Mouse (Mus musculus) monocyte, adult 2 months (primary cell): ENCODE measurements at regions not wholly inside any gene's neighbourhood (a gene's known extent, or its start where the extent isn't known, plus 50 kb on each side); places are given as distances from the start of the nearest gene placed in this dataset.

ENCODE experiments used
- DNase-seq, 2 experiments: peaks; one replicate each; pipeline ENCODE4 v3.0.0; 2022; ENCODE audit warnings: low spot score in 2 of 2, low read depth in 1 of 2

DNA sequence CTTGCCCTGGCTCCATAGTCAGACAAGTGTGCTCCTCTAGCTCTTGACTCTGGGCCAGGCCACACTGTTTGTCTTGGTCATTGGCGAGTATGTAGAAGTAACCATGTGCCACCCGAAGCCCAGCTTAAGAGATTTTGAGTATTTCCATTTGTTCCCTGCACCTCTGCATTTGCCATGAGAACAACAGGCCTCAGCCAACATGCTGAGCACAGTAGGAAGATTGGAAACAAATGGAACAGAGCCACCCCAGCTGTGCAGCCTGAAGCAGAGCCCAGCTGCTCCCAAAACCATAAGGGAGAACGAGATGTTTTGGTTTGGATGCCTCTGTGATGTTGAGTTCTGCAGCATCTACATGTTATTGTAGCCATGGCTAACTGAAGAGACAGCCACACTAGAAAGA, 433.1 kb upstream of the Gm6657 start:
- no peak for DNase-seq

DNA sequence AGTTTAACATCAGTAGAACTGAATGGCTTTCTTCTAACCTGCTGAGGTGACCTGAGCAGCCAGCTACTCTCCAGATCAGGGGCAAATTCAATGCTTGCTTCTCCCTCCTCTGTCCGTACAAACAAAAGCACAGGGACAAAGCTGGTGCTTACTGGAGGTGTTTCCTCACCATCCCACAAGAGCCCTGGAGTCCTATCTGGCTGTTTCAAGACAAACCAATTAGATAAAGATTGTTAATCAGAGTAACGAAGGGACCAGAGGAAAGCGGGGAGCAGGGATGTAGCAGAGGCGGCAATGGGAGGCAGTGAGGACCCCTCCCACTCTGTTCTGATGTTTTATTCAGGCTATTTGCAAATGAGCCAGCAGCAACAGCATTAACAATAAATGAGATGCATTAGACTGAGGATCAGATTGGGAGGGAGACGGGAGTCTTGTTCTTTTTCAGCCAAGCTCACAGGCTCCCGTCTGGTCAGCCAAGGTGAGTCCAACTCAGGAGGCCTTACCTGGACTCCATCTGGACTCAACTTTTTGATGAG, 418.0 kb upstream of the Gm6657 start:
- DNase-seq, result no peak

DNA sequence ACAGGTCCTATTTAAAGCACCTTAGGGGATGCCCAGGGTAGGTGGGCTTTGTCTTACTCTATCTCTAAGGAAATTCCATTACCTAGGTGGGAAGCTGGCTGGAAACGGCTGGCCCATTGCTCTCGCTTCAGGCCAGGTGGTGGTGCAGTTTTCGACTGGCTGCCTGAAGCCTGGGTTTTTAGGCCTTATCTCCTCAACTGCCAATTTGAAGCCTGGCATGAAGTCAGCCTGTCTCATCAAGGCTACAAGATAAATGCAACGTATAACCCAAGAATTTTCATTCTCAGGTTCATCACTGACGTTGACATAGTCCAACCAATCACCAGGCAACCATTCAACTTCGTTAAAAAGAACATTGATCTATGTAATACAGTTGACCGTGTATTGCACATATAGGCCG, 417.3 kb upstream of the Gm6657 start:
- no peak for DNase-seq

DNA sequence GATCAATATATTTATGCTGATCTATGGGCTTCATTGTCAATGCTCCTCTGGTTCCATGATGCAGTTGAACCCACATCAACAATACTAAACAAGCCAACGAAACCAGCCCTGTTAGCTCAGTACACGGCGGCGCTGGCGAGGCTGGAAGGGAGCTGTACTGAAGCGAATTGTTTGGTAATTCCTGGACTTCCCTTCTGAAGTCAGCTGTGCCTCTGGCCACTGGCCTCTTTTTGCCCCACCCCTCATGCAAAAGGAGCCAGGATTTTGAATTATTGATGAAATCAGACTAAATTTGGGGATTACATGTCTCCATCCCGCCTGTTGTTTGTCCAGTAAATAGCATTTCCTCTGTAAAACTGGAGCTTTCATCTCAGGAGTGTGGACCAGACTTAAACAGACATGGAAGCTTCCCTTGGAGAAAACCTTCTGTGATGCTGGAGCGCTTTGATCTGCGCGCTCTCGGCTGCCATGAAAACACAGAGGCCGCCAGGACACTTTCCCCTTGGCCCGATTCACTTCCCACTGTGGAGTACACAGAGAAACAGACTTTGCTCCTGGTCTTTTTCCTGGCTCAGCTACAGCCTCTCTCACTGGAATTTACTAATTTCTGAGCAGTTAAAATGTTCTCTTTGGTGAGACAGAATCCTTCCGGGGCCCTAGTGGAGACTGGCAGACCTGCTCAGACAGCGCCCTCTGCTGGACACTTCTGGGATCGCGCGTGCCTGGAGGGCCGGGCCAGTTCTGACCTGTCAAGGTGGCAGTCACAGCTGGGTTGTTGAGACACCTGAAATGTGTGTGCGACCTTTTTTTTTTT, 412.9 kb upstream of the Gm6657 start:
- DNase-seq, result peak; percentile 19 to 51

DNA sequence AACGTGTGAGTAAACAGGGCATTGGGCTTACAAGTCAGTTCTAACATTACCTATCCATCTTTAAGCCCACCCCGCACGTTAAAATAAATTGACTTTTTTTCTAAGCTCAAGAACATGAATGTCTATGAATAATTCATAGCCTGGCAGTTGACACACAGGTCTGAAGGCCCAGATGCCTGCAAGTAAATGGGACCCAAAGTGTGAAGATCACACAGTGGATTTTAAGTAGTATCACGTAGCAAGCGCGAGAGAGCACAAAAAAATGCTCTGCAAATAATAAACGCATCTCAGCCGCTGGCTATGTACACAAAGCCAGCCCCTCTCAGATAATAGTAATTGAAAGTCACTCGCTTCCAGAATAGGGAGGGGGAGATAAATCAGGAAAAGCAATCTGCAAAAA, 410.1 kb upstream of the Gm6657 start:
- DNase-seq, result no peak

DNA sequence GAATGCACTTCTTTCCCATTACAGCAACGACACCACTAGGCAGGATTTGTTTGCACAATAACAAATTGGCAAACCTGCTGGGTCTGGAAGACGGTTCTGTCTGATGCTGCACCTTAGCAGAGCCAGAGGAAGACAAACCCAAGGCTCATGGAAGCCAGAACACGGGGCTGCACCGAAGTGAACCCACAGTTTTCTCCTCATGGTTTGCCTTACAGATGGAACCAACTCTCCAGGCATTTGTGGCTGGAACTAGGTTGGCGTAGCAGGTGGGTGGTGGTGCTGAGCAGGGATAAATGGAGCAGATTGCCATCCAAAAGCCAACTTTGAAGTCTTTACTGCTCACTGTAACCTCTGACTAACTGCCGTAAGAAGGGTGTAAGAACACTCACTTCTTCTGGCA, 408.4 kb upstream of the Gm6657 start:
- DNase-seq, result no peak

DNA sequence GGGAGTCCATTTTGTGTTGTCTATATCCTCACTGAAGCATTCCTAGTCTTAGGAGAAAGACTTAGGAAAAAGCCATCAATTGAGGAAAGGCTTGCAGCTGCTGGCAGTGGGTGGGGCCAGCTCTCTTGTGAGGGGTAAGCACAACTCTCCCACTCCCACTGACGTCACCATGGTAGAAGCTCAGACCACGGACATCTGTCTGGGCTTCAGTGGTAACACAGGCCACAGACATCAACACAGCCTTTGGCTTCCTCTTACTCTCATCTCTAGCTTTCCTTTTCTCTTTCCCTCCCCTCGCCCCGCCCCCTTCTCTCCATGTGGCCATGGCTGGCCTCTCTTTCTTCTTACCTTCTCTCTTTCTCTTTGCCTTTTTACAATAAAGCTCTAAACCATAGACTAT, 407.4 kb upstream of the Gm6657 start:
- DNase-seq, result no peak

DNA sequence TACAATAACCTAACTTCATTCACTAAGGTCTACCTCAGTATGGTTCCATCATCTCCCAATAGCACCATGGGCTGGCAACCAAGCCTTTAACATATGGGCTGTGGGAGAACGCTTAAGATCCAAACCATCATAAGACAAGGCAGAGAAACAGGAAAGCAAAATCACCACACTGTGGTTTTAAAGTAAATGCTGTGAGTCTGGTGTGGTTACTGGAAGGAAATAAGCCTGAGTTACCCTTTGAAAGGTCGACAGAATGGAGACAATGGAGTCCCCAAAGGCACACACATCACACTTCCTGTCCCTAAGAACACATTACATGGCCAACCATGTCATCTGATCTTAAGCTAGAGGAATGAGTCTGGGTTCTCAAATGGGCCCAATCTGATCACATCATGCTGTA, 405.8 kb upstream of the Gm6657 start:
- no peak for DNase-seq

DNA sequence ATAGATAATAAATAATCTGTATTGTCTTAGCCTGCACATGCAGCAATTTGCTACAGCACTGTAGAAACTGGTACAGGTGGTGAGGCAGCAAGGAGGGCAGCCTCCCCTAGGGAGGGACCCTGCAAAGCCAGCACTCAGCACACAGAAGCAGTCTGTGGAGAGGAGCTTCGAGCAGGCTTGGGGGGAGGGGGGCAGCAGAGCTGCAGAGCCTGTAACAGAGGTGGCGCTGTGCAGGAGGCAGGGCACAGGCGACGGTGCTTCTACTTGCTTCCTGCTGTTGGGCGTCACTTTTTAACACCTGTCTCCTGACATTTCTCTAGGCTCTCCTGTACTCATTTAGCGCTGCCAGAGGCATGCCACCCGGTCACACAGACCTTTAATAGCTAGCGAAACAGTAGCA, 404.6 kb upstream of the Gm6657 start:
- no peak for DNase-seq

DNA sequence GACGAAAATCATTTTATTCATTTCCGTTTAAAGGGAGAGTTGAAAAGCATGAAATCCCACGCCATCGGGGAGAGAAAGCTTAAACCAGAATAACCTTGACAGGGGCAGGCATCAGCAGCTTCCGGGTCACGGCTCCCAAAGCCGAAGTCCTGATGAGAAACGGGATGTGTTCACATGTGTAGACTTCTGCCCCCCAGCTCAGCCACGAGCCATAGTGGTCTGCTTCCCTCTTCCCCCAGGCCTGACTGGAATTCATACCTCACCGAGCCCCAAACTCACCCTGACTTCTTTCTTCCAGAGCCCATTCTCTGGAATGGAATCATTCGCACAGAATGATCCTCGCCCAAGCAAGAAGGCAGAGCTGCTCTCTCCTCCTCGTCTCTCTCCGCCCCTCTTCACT, 404.2 kb upstream of the Gm6657 start:
- no peak for DNase-seq

DNA sequence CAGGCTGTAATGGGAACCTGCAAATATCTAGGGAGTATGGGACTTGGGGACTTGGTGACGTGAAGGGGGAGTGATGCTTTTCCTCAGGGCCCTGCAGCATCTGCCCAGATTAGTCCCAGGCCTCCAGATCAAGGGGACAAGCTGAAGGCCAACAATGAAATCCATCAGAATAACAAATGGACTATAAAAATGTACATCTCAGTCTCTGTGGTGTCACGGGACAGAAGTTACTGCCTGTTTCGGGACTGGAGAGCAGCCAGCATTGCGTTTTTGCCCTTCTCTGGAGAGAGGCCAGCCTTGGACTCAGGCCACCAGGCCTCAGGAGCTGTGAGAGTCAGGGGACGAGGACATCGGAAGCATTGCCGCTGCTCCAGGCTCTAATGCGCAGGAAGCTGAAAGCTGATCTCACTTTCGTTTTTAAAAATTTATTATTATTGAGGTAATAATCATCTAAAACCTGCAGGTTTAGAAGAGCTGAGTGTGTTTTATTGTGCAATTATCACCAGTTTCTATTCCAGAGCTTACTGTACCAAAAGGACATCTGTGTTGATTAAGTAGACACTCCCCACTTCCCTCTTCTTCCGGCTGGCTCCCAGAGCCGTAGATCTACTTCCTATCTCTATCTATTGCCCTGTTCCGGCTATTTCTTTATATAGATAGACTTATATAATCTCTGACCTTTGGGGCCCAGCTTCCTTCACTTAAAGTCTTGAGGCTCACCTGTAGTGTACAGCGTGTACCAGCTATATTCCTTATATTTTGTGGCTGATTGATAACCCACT, 403.0 kb upstream of the Gm6657 start:
- no peak for DNase-seq

DNA sequence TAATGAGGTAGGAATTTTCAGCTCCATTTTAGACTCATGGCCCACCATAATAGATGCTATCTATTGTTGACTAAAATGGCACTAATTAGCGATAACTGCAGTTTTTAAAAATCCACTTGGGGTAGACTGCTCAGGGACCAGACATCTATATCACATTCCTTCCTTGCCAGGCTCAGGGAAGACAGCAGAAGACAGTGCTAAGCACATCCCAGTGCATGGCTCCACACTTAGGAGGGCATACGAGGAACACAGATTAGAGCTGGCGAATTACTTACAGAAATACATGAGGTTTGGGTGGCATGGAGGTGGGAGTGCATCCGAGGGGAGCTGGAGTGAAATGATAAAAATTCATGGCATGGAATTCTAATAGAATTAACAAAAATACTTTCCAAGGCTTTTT, 395.5 kb upstream of the Gm6657 start:
- DNase-seq, result no peak

DNA sequence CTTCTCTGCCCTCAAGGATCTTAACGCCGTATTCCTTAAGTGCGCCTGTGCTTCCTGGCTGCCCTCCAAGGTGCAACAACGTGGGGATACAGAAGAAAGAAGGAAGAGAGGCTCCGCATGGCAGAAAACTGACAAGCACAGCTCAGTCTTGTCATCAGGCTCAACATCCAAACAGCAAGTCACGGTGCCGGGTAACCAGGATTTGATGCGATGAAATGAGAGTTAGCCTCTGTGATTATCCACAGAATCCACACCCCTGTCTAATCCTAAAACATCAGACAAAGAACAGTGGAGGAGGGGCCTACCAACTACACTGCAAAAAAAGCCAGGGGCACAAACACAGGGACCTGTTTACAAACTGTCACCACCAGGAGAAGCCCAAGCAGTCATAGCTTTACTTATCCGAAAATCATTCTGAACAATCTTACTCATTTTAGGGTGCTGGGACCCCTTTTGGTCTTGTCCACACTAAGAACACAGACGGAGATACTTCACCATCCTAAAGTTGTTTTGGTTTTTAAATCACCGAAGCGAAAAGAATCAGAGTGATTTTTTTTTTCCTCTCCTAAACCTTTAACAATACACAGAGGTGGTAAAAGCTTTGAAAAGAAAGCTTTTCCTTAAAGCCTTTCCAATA, 394.8 kb upstream of the Gm6657 start:
- no peak for DNase-seq

DNA sequence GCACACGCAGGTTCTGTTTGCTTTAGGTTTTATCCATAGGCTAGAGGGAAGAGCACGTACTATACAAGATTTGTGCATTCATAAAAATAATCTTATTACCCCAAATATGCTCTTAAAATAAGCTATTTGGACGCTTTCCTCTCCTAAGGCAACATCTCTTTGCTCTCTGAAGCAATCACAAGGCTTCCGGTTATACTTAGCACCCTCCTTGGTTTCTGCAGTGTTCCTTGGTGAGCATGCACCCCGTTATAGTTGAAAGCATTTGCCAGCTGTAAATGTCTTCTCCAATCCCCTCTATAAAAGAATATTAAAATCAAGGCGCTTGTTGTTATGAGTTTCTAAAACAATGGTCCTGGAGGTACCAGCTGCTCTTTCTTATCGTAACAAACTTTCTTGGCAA, 386.4 kb upstream of the Gm6657 start:
- DNase-seq, result no peak

DNA sequence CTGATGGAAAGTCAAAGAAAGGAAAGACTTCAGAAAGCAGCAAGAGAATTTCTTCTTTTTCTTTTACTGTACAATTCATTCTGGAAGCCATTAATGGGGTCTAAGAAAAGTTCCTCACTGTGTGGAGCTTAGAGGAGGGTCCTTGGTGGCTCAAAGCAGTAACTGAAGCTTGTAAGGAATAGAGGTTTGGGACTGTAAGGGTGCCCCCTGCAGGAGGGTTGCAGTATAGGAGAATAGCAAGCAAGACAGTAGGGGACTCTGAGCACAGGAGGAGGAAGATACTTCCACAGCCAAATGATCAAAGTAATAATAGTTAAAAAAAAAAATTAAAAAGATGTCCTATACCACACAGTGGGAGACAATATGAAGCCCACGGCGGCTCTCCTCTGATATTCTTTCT, 382.8 kb upstream of the Gm6657 start:
- no peak for DNase-seq

DNA sequence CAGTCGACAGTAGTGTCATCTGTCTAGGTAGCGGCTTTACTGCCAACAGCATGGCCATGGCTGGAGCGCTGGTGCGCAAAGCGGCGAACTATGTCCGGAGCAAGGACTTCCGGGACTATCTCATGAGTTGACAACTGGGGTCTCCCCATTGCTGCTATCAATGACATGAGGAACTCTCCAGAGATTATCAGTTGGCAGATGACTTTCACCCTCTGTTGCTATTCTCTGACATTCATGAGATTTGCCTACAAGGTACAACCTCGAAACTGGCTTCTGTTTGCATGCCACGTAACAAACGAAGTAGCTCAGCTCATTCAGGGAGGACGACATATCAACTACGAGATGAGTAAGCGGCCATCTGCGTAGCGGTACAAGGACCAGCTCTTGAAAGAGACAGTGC, 374.6 kb upstream of the Gm6657 start:
- DNase-seq, result no peak

DNA sequence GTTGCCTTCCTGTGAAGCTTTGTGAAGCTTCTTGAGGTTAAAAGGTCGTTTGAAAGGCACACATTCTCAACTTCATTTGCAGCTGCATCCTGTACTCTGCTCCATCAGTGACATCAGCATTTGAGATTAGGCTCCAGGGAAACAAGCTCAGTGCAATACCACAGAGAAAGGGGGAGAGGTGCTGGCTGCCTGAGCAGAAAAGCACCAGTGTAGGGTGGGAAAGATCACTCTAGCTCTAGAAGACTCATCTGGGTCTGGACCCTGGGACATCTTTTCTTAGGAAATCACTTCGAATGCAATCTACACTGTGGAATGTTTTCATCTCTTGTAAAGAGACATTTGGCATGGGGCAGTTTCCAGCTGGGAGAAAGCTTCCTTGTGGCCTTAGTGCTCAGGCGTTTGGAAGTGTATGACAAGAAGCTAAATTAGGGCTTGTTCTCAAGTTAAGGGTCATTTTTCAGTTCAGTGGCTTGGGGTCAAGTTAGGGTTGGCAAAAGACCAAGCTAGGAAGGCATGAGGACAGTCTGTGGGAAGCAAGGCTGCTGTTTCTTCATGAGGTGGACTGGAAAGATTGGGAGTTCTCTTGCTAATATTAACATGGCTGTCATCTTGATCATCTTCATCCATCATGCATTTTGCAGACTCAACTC, 370.5 kb upstream of the Gm6657 start:
- DNase-seq, result no peak

DNA sequence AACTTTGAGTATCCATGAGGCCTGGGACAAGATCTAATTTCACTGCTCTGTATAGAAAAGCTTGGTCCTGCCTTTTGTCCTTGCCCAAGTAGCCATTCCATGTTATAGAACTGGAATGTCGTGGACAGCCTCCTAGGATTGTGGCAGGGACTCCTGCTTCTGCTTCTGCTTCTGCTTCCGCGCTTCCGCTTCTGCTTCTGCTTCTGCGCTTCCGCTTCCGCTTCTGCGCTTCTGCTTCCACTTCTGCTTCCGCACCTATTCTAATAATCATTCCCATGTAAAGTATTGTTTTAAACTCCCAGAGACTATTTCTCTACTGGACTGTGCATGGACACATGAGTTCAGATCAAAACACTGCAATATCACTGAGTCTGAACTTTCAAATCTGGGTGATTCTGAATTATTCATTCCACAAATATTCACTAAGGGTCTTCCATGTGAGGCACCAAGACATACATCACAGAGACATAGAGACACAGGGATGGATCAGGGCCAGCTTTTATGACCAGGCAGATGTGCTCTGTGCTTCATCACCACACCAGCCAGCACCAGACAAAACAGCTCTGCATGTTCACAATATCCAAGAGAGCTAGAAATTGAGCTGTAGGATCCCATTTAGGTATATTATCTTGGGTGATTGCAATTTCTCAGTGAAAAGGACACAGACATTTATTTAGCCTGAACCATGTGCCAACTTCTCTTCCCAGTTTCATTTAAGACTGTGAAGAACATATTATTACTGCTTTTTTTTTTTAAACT, 360.5 kb upstream of the Gm6657 start:
- no peak for DNase-seq

DNA sequence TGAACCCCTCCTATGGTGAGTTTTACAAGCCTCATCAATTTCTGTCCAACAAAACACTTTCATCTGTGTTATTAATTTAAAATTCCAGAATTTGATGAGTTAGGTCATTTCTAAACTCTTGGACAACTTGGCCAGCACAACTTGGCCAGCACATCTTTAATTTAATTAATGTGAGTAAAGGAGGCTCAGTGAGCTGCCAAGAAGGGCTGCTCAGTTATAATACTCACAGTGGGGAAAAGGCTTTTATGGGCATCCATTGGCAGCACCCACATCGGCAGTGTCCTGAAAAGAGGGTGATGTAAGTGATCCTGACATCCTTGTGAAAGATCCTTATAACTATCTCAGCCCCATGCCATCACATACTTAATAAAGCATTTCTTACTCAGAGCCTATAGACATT, 359.2 kb upstream of the Gm6657 start:
- DNase-seq, result no peak

DNA sequence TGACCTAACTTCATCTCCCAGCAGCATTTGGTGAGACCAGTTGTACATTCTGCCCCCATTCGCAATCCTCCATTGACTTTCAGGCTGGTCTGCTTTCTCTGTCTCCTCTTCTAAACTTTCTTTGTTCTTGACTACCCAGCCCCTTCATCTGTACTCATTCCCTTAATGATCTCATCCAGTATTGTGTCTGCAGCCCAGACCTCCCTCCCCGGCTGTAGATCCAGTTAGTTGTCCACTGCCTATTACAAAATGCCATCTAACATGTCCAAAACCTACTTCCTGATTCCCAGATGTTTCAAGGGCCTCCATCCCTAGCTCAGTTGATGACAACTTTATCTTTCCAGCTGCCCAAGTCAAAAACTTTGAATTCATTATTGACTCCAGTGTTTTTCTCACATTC, 357.8 kb upstream of the Gm6657 start:
- DNase-seq, result no peak
